Mouse (Mus musculus) neural tube, embryonic 11.5 days (tissue): ENCODE data around the gene Camk2d. TPM values are rescaled to one million over a fixed set of nuclear protein-coding genes. Genes with fewer than 3 reads are reported as not detected.

Experiments
- ATAC-seq: fragments of 200-750 bp; cut with Nextera tagmentation; 2 replicates; pipeline ENCODE4 v1.8.0; 2017; ENCODE audit warnings: moderate number of reproducible peaks, mild to moderate bottlenecking, moderate TSS enrichment, moderate library complexity; ENCODE audit not compliant: insufficient read depth, low FRiP score, low TSS enrichment
- DNase-seq: peaks from one replicate; pipeline ENCODE4 v3.0.0-alpha.2; 2015; ENCODE audit warnings: low spot score
- H3K27ac ChIP-seq: fragments of 300-500 bp; sonication (generic); 2 replicates; pipeline ENCODE4 v1.5.1; 2014; ENCODE audit warnings: low read depth, mild to moderate bottlenecking, low read length
- H3K27me3 ChIP-seq: fragments of 300-500 bp; sonication (generic); 2 replicates; pipeline ENCODE4 v1.6.1; 2014; ENCODE audit warnings: mild to moderate bottlenecking, low read length, mixed read lengths; ENCODE audit not compliant: control insufficient read depth, insufficient read depth
- H3K36me3 ChIP-seq: fragments of 300-500 bp; sonication (generic); 2 replicates; pipeline ENCODE4 v1.6.1; 2014; ENCODE audit warnings: mild to moderate bottlenecking, low read length, moderate library complexity, mixed read lengths; ENCODE audit not compliant: control insufficient read depth, insufficient read depth
- H3K4me1 ChIP-seq: fragments of 300-500 bp; sonication (generic); 2 replicates; pipeline ENCODE4 v1.6.1; 2014; ENCODE audit warnings: low read length, mixed read lengths; ENCODE audit not compliant: control insufficient read depth, insufficient read depth
- H3K4me2 ChIP-seq: fragments of 300-500 bp; sonication (generic); 2 replicates; pipeline ENCODE4 v1.6.1; 2014; ENCODE audit warnings: low read depth, mild to moderate bottlenecking, moderate library complexity
- H3K4me3 ChIP-seq: fragments of 300-500 bp; sonication (generic); 2 replicates; pipeline ENCODE4 v1.5.1; 2014; ENCODE audit warnings: low read depth, low read length
- H3K9ac ChIP-seq: fragments of 300-500 bp; sonication (generic); 2 replicates; pipeline ENCODE4 v1.6.1; 2014; ENCODE audit warnings: mild to moderate bottlenecking, low read length
- H3K9me3 ChIP-seq: fragments of 300-500 bp; sonication (generic); 2 replicates; pipeline ENCODE4 v1.6.1; 2016; ENCODE audit warnings: low read length; ENCODE audit not compliant: control insufficient read depth
- WGBS: fragments of 180-500 bp; shearing (Covaris S2); extraction: QIAGEN DNeasy Blood & Tissue Kit; methylation state at CpG from one replicate; pipeline ENCODE4 v1.1.7; 2014; 5-methylcytosine and 5-hydroxymethylcytosine counted together
- polyA plus RNA-seq: library from polyadenylated mRNA; unstranded; fragments of >200 nt; fragmentation: Nextera tagmentation; extraction: Ambion mirVana; gene quantifications from 2 replicates; pipeline ENCODE4 v1.2.1, GENCODE M21; 2014

Gene Camk2d
- polyA plus RNA-seq, 1 experiment from 2014 or later, result 21.4 TPM

GRCm38 (mm10) chr3:126620152-126620551 lies 24.1 kb downstream of the Camk2d start:
- H3K9ac ChIP-seq, result no peak overlapping the region
- H3K4me2 ChIP-seq, result no peak overlapping the region
- no peaks in the 10 kb centered on the region for H3K9me3 ChIP-seq
- 90% methylated on average over 6 of the region's 6 CpGs for WGBS
- H3K36me3 ChIP-seq, result no peaks in the 10 kb centered on the region
- H3K27ac ChIP-seq, result no peak overlapping the region
- H3K4me1 ChIP-seq, result no peaks in the 10 kb centered on the region
- no peak for DNase-seq
- no peaks in the 10 kb centered on the region for H3K27me3 ChIP-seq
- H3K4me3 ChIP-seq, result no peak overlapping the region
- ATAC-seq, result no peak

GRCm38 (mm10) chr3:126622509-126622908 lies 26.4 kb downstream of the Camk2d start:
- Histone ChIP-seq H3K27ac (no peak overlapping the region), H3K9ac (no peak overlapping the region), H3K27me3 (no peaks in the 10 kb centered on the region), H3K36me3 (no peaks in the 10 kb centered on the region), H3K9me3 (no peaks in the 10 kb centered on the region), H3K4me2 (no peak overlapping the region), H3K4me1 (no peaks in the 10 kb centered on the region), H3K4me3 (no peak overlapping the region)
- 97% methylated on average over 2 of the region's 2 CpGs for WGBS
- ATAC-seq (no peak), DNase-seq (no peak)

GRCm38 (mm10) chr3:126624994-126625763 lies 29.1 kb downstream of the Camk2d start:
- H3K27me3 ChIP-seq, result no peaks in the 10 kb centered on the region
- no peak overlapping the region for H3K27ac ChIP-seq
- no peak overlapping the region for H3K9ac ChIP-seq
- 91% methylated on average over 11 of the region's 11 CpGs for WGBS
- H3K9me3 ChIP-seq, result no peaks in the 10 kb centered on the region
- no peaks in the 10 kb centered on the region for H3K4me1 ChIP-seq
- no peaks in the 10 kb centered on the region for H3K36me3 ChIP-seq
- ATAC-seq (no peak), DNase-seq (no peak)
- H3K4me2 ChIP-seq, result no peak overlapping the region
- H3K4me3 ChIP-seq, result no peak overlapping the region

GRCm38 (mm10) chr3:126625764-126626040 lies 29.6 kb downstream of the Camk2d start:
- Histone ChIP-seq H3K9me3 (no peaks in the 10 kb centered on the region), H3K36me3 (no peaks in the 10 kb centered on the region), H3K4me2 (no peak overlapping the region), H3K27ac (no peak overlapping the region), H3K9ac (no peak overlapping the region), H3K27me3 (no peaks in the 10 kb centered on the region), H3K4me1 (no peaks in the 10 kb centered on the region), H3K4me3 (no peak overlapping the region)
- no peak for DNase-seq
- WGBS, result 89% methylated on average over 8 of the region's 8 CpGs
- no peak for ATAC-seq

GRCm38 (mm10) chr3:126627968-126628367 lies 31.9 kb downstream of the Camk2d start:
- H3K27me3 ChIP-seq, result no peaks in the 10 kb centered on the region
- no peak overlapping the region for H3K9ac ChIP-seq
- no peak for ATAC-seq
- H3K27ac ChIP-seq, result no peak overlapping the region
- H3K4me1 ChIP-seq, result no peaks in the 10 kb centered on the region
- WGBS, result 91% methylated on average over 4 of the region's 4 CpGs
- no peaks in the 10 kb centered on the region for H3K9me3 ChIP-seq
- H3K36me3 ChIP-seq, result no peaks in the 10 kb centered on the region
- H3K4me3 ChIP-seq, result no peak overlapping the region
- no peak for DNase-seq
- H3K4me2 ChIP-seq, result no peak overlapping the region

- WGBS, result 70% methylated on average over 3 of the region's 3 CpGs
- Histone ChIP-seq H3K4me3 (no peak overlapping the region), H3K27ac (no peak overlapping the region), H3K9me3 (no peaks in the 10 kb centered on the region), H3K4me1 (no peaks in the 10 kb centered on the region), H3K9ac (no peak overlapping the region), H3K36me3 (no peaks in the 10 kb centered on the region), H3K4me2 (no peak overlapping the region), H3K27me3 (no peaks in the 10 kb centered on the region)
- no peak for ATAC-seq
- no peak for DNase-seq
These were observed 32.3 kb downstream of the Camk2d start for GRCm38 (mm10) chr3:126628380-126628779.

- Histone ChIP-seq H3K27ac (no peak overlapping the region), H3K4me3 (no peak overlapping the region), H3K27me3 (no peaks in the 10 kb centered on the region), H3K36me3 (no peaks in the 10 kb centered on the region), H3K9me3 (no peaks in the 10 kb centered on the region), H3K4me2 (no peak overlapping the region), H3K9ac (no peak overlapping the region), H3K4me1 (no peaks in the 10 kb centered on the region)
- no peak for DNase-seq
- ATAC-seq, result no peak
- WGBS, result 98% methylated on average over 2 of the region's 2 CpGs
These were observed 32.9 kb downstream of the Camk2d start for GRCm38 (mm10) chr3:126629040-126629439.

- Histone ChIP-seq H3K9ac (no peak overlapping the region), H3K27ac (no peak overlapping the region), H3K27me3 (no peaks in the 10 kb centered on the region), H3K4me3 (no peak overlapping the region), H3K4me2 (no peak overlapping the region), H3K36me3 (no peaks in the 10 kb centered on the region), H3K4me1 (no peaks in the 10 kb centered on the region), H3K9me3 (no peaks in the 10 kb centered on the region)
- ATAC-seq, result no peak
- no peak for DNase-seq
- 90% methylated on average over 19 of the region's 19 CpGs for WGBS
These were observed 34.2 kb downstream of the Camk2d start for GRCm38 (mm10) chr3:126630111-126630869.

- no peaks in the 10 kb centered on the region for H3K36me3 ChIP-seq
- no peaks in the 10 kb centered on the region for H3K4me1 ChIP-seq
- no peak overlapping the region for H3K27ac ChIP-seq
- WGBS, result 85% methylated on average over 8 of the region's 8 CpGs
- DNase-seq, result no peak
- H3K4me2 ChIP-seq, result no peak overlapping the region
- H3K9ac ChIP-seq, result no peak overlapping the region
- no peak overlapping the region for H3K4me3 ChIP-seq
- no peaks in the 10 kb centered on the region for H3K27me3 ChIP-seq
- no peak for ATAC-seq
- H3K9me3 ChIP-seq, result no peaks in the 10 kb centered on the region
These were observed 35.5 kb downstream of the Camk2d start for GRCm38 (mm10) chr3:126631583-126631982.
